Mouse (Mus musculus): Measurements from ENCODE around the gene Usp30.

DNA sequence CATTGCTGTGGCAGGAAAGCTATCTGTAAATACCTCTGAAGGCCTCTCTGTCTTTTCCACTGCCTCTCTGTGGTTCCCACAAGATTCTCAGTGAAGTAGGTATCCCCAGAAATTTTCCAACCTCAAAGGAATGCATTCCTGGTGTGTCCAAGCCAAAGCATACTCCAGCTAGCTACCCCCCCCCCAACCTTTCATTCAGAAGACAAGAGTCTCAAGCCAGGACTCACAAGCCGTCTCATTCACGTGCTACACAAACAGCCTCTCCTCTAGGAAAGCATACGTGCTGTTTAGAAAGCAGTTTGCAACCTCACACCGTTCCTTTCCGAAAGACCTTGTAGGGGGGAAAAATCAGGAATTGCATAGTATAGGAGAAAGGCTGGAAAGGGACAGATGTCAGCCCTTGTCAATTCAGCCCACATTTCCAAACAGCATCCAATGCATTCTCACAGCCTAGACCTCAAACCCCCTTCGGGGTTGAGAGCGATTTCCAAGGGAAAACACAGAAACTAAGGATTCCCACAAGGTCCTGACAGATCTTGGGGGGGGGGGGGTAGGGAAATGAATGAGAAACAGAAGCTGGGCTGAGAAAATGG lies 25.3 kb downstream of the Usp30 start:
- TF ChIP-seq CTCF (IDR thresholded peaks at IDR 0.05; ENCODE audit: low read depth, low read length): no peak
- no peak for TF ChIP-seq POLR2A (IDR thresholded peaks at IDR 0.05; ENCODE audit: borderline replicate concordance, low read depth, low read length)

Data from bone marrow macrophage, adult 2 months (primary cell).